Mouse (Mus musculus) bone marrow, adult 2 months (tissue): ENCODE results near the gene Gins3. TPM values are rescaled to one million over a fixed set of nuclear protein-coding genes. Genes with fewer than 3 reads are reported as not detected.

ENCODE experiments used
- H3K27ac ChIP-seq: fragments of 200-500 bp; 2 replicates; pipeline ENCODE4 v1.5.1; 2012; ENCODE audit warnings: low read depth, mild to moderate bottlenecking, control low read depth, inconsistent platforms, low read length; ENCODE audit not compliant: control insufficient read depth, poor library complexity, insufficient read depth
- H3K4me1 ChIP-seq: fragments of 200-500 bp; 2 replicates; pipeline ENCODE4 v1.6.1; 2011; ENCODE audit warnings: low read length; ENCODE audit not compliant: control insufficient read depth, insufficient read depth
- H3K4me3 ChIP-seq: fragments of 200-500 bp; replicated peaks from 2 replicates; pipeline ENCODE3; 2011; ENCODE audit warnings: mild to moderate bottlenecking, low read depth, low read length, control low read depth; ENCODE audit not compliant: control insufficient read depth
- CTCF ChIP-seq: fragments of 200-500 bp; IDR thresholded peaks from 2 replicates; pipeline ENCODE4 v1.5.1; 2011; ENCODE audit warnings: low read length, control low read depth; ENCODE audit not compliant: control insufficient read depth, insufficient read depth
- POLR2A ChIP-seq: fragments of 200-500 bp; IDR thresholded peaks from 2 replicates; pipeline ENCODE4 v1.6.1; 2011; ENCODE audit warnings: low read depth, mild to moderate bottlenecking, control low read depth, low read length, borderline replicate concordance; ENCODE audit not compliant: control insufficient read depth
- WGBS: fragments of 180-500 bp; shearing (Covaris S2); methylation state at CpG from one replicate; pipeline ENCODE4 v1.1.7; 2018; 5-methylcytosine and 5-hydroxymethylcytosine counted together
- polyA plus RNA-seq: library from polyadenylated mRNA; stranded (reverse); fragments of >200 nt; gene quantifications from 2 replicates; pipeline ENCODE4 v1.2.4, GENCODE M21; 2011; ENCODE audit warnings: low replicate concordance; ENCODE audit not compliant: missing spikeins, insufficient read depth, insufficient read length

Gene Gins3
- polyA plus RNA-seq, 1 experiment: 14.8 TPM

DNA sequence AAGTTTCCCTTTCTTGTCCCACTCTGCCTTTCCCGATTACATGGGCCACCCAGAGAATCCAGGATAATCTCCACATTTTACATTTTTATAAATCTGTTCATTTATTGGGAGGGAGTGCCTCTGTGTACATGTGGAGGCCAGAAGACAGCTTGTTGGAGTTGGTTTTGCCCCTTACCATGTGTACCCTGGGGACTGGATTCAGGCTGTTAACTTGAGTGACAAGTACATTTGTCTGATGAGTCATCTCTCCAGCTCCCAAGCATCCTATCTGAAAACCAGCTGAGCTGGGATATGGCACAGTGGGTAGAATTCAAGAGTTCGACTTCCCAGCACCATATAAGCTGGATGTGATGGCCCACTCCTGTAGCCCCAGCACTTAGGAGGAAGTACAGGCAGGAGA is 36.7 kb downstream of the Gins3 start:
- 62% methylated on average over 2 of the region's 2 CpGs for WGBS
- no peaks in the 10 kb centered on the region for H3K4me1 ChIP-seq
- no peak for TF ChIP-seq CTCF
- H3K4me3 ChIP-seq: no peak overlapping the region
- H3K27ac ChIP-seq: no peak overlapping the region

- no peaks in the 10 kb centered on the region for H3K4me1 ChIP-seq
- 78% methylated on average over 6 of the region's 6 CpGs for WGBS
- H3K27ac ChIP-seq: no peak overlapping the region
Measured at GRCm38 (mm10) chr8:95671861-95672260, 38.6 kb downstream of the Gins3 start.

DNA sequence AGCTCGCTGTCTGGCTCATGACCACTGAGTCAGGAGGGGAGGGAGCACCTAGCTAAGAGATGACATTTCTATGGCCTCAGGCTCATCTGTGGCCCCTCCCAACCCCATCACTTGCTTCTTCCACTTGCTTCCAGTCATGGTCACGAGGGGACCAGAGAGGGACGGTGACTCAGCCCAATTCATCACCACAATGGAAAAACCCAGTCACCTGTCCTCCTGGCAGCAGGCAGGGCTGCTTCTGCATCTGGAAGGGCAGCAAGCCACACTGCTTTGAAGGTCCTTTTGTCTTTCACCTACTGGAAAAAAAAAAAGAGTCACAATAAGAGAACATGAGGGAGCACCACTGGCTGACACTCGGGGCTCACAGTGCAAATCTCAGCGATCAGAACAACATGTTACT is 39.6 kb downstream of the Gins3 start:
- Histone ChIP-seq H3K27ac (no peak overlapping the region), H3K4me3 (no peak overlapping the region), H3K4me1 (no peaks in the 10 kb centered on the region)
- TF ChIP-seq POLR2A: no peak
- no peak for TF ChIP-seq CTCF
- WGBS: 38% methylated on average over 5 of the region's 5 CpGs

More at GRCm38 (mm10) chr8:95671861-95672260, 38.6 kb downstream of the Gins3 start:
- no peak overlapping the region for H3K4me3 ChIP-seq
- TF ChIP-seq CTCF (no peak), POLR2A (no peak)

- WGBS: 54% methylated on average over 9 of the region's 9 CpGs
- Histone ChIP-seq H3K4me3 (no peak within 1 kb of the TSS), H3K27ac (no peak within 1 kb of the TSS), H3K4me1 (no peaks in the 10 kb centered on the region)
- TF ChIP-seq CTCF: no peak
- TF ChIP-seq POLR2A: no peak
Measured at GRCm38 (mm10) chr8:95676631-95677030, 43.4 kb downstream of the Gins3 start, which contains the start of gene Ndrg4. Gene Ndrg4 (plus strand): TSS chr8:95676980.

DNA sequence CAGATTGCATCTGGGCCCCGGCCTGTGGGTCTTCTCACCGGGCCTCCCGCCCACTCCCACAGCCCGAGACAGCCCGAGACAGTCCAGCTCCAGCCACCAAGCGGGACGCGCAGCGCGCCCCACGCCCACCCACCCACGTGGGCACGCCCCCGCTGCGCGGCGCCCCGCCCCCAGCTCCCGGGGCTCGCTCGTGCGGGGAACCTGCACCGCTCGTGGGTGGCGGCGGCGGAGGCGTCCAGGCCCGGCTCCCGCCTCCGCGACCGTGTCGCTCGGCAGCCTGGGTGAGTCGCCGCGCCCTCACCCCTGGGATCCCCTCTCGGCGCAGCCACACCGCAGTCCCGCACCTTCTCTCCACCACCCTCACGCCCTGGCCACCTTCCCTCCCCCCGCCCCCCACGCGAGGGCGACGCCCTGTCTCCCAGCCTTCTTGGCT is 44.4 kb downstream of the Gins3 start:
- TF ChIP-seq CTCF (no peak), POLR2A (no peak)

DNA sequence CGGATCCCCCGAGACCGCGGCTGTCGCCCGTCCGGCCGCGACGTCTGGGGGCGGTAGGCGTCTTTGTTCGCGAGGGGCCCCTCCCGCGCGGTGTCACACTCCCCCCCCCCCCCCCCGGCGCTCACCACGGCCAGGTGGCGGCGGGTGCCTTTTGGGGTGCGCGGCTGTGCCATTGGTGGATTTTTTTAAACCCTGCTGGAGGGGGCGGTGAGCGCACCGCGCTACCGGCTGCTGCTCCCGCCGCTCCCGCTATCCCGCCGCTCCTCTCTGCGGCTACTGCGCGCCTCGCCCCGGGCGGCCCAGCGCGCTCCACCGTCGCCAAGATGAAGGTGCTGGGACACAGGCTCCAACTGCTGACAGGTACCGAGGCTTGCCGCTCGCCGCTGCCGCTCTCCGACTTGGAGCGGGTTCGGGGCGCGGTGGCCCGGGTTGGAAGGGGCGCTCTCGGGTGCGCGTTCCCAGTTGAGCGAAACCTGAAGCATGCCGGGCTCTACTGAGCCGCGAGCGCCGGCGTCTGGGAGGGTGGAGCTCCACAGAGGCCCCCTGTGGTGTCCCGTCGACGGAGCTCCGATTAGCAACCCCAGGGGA is 44.9 kb downstream of the Gins3 start:
- H3K27ac ChIP-seq: no peak overlapping the region
- WGBS: 2% methylated on average over 61 of the region's 70 CpGs
- H3K4me3 ChIP-seq: no peak overlapping the region
- no peaks in the 10 kb centered on the region for H3K4me1 ChIP-seq
- TF ChIP-seq CTCF: no peak
- TF ChIP-seq POLR2A: no peak

More for the DNA sequence above, 44.4 kb downstream of the Gins3 start:
- no peaks in the 10 kb centered on the region for H3K4me1 ChIP-seq
- H3K4me3 ChIP-seq: no peak overlapping the region
- under 1% methylated on average over 39 of the region's 48 CpGs for WGBS
- H3K27ac ChIP-seq: no peak overlapping the region

DNA sequence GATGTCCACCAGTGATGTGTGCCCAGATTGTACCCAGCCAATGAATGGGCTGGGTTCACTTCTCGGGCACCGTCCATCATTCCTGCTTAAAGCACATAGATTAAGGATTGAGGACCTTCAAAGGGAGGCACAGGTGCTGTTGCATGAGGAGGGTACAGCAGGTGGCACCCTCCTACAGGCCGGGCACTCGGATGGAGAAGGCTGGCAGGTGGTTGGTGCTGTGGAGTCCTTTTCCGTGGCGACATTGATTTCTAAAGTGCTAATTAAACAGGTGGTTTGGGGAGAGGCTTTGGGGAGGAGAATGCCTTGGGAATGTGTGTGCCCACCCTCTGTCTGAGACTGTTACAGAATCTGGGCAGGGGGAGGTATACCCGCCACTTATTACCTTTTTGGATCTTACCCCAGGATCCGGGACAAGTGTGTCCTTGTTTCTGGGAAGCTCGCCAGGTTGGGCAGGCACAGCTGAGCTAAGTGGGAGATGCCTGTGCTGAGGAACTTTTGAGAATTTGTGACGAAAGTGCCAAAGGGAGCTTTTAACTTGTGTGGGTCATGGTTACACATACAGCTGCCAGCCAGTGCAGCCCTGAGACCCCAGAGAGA is 54.9 kb downstream of the Gins3 start:
- no peaks in the 10 kb centered on the region for H3K4me1 ChIP-seq
- 78% methylated on average over 10 of the region's 10 CpGs for WGBS

DNA sequence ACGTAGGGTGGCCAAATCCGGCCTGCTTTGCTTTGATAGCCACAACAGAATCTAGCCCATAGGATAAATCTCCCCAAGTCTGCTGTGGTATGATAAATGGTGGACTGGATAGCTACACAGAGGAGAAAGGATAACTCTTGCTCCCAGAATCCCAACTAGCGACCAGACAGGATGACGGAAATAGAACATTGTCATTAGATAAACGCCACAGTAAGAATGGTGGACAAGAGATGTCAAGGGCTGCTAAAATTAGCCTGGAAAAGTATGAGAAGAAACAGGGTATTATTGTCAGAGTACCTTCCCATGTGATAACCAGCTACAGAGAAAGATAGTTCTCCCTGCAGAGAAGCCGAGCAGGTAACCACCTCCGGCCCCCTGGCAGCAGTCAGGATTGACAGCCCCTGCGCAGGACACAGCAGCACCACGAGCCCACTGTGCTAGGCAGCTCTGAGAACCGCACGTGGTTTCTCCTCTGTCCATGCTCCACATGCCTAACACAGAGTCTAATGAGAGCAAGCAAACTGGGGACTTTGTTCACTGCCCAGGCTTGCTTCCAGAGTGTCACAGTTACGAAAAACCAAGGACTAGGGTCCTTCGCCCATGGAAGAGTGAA is 57.8 kb downstream of the Gins3 start:
- H3K4me3 ChIP-seq: no peak overlapping the region
- WGBS: 70% methylated on average over 13 of the region's 13 CpGs
- TF ChIP-seq POLR2A (no peak), CTCF (no peak)
- H3K4me1 ChIP-seq: no peaks in the 10 kb centered on the region
- no peak overlapping the region for H3K27ac ChIP-seq

More for the DNA sequence above, 54.9 kb downstream of the Gins3 start:
- no peak overlapping the region for H3K4me3 ChIP-seq
- no peak for TF ChIP-seq CTCF
- no peak for TF ChIP-seq POLR2A
- no peak overlapping the region for H3K27ac ChIP-seq

DNA sequence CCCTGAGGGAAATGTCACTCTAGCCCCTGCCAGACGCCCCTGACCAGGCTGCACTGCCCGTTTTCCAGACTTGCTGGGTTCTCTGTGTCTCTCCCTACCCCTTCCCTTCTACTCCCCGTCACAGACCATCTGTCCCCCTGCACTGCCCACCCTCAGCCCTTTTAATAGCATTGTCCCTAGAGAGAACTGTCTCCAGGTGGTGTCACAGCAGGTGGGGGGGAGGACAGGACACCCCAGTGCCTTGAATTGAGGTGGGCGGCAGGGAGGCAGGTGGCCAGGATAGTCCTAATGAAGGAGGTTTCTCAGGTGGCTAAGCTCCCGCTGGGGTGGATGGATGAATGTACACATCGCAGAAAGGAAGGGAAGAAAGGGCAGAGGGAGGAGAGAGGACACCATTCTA is 61.4 kb downstream of the Gins3 start:
- TF ChIP-seq CTCF: no peak
- TF ChIP-seq POLR2A: no peak
- H3K4me1 ChIP-seq: no peaks in the 10 kb centered on the region

More for the DNA sequence above, 61.4 kb downstream of the Gins3 start:
- no peak overlapping the region for H3K4me3 ChIP-seq
- 36% methylated on average over 6 of the region's 6 CpGs for WGBS
- H3K27ac ChIP-seq: no peak overlapping the region

Other genes starting within 250 kb of the Gins3 start
- 34.4 and 58.0 TPM in 2 replicates for gene Cfap20, start 198.6 kb upstream of the Gins3 start, polyA plus RNA-seq
- 16.6 and 26.1 TPM in 2 replicates for gene Csnk2a2, start 143.4 kb upstream of the Gins3 start, polyA plus RNA-seq
- gene Ccdc113, start 99.4 kb upstream of the Gins3 start, polyA plus RNA-seq: not detected in 2 replicates
- not detected in 2 replicates for gene Prss54, start 57.1 kb upstream of the Gins3 start, polyA plus RNA-seq
- gene Ndrg4, start 43.5 kb downstream of the Gins3 start, polyA plus RNA-seq: 1.0 and 3.5 TPM in 2 replicates
- 13.0 and 34.7 TPM in 2 replicates for gene Setd6, start 82.4 kb downstream of the Gins3 start, polyA plus RNA-seq
- 26.7 and 56.3 TPM in 2 replicates for gene Cnot1, start 174.0 kb downstream of the Gins3 start, polyA plus RNA-seq
- gene Sap18b, start 191.9 kb downstream of the Gins3 start, polyA plus RNA-seq: 2.8 and 29.2 TPM in 2 replicates
- 1.9 and 3.0 TPM in 2 replicates for gene Slc38a7, start 220.1 kb downstream of the Gins3 start, polyA plus RNA-seq